ENCODE assay signal across 8 mouse cellular contexts in genomic region chr4:136892811-136893210, GRCm38 (mm10). TPM values are rescaled to one million over a fixed set of nuclear protein-coding genes. Genes with fewer than 3 reads are reported as not detected.
DNase-seq lines count a peak whose midpoint lies in the region; ATAC-seq lines count a peak whose summit lies in the region.

C1qc (minus strand) TSS chr4:136893065.

- H3K27me3 ChIP-seq in kidney, embryonic 16.5 days (ENCODE audit: insufficient read depth, low read length), result peaks cover 31% of the 10 kb centered on the region
- peaks cover 35% of the 10 kb centered on the region for H3K27me3 ChIP-seq in midbrain, embryonic 14.5 days (ENCODE audit: control insufficient read depth, insufficient read depth, low read length)

- no peak within 1 kb of the TSS for H3K4me2 ChIP-seq in kidney, embryonic 16.5 days (replicated peaks; ENCODE audit: low read depth, low read length)
- H3K4me2 ChIP-seq in midbrain, embryonic 14.5 days (ENCODE audit: low read length), result no peak within 1 kb of the TSS

- no peaks in the 10 kb centered on the region for H3K36me3 ChIP-seq in kidney, embryonic 16.5 days (ENCODE audit: insufficient read depth, low read length)
- H3K36me3 ChIP-seq in midbrain, embryonic 14.5 days (ENCODE audit: control insufficient read depth, insufficient read depth, low read length), result no peaks in the 10 kb centered on the region

- H3K9ac ChIP-seq in kidney, embryonic 16.5 days (replicated peaks; ENCODE audit: low read length), result no peak within 1 kb of the TSS
- H3K9ac ChIP-seq in midbrain, embryonic 14.5 days (replicated peaks; ENCODE audit: low read length), result no peak within 1 kb of the TSS

- no peak within 1 kb of the TSS for H3K4me3 ChIP-seq in kidney, embryonic 16.5 days (ENCODE audit: low read length)
- H3K4me3 ChIP-seq in midbrain, embryonic 14.5 days (replicated peaks; ENCODE audit: low read depth, low read length), result no peak within 1 kb of the TSS

- H3K27ac ChIP-seq in kidney, embryonic 16.5 days (ENCODE audit: low read length), result no peak within 1 kb of the TSS
- no peak within 1 kb of the TSS for H3K27ac ChIP-seq in midbrain, embryonic 14.5 days (replicated peaks; ENCODE audit: low read depth, low read length)

- H3K9me3 ChIP-seq in kidney, embryonic 16.5 days (ENCODE audit: low read length), result no peaks in the 10 kb centered on the region
- no peaks in the 10 kb centered on the region for H3K9me3 ChIP-seq in midbrain, embryonic 14.5 days (ENCODE audit: control insufficient read depth, low read length)

- WGBS in kidney, embryonic 16.5 days, result 55% methylated on average over 5 of the region's 5 CpGs
- WGBS in midbrain, embryonic 14.5 days, result 63% methylated on average over 5 of the region's 5 CpGs

- 0 out of 2 replicates have a peak, but pooled peaks cover 5% of the 10 kb centered on the region for H3K4me1 ChIP-seq in kidney, embryonic 16.5 days (ENCODE audit: insufficient read depth, low read length)
- no peaks in the 10 kb centered on the region for H3K4me1 ChIP-seq in midbrain, embryonic 14.5 days (ENCODE audit: control insufficient read depth, insufficient read depth, low read length)

- no peak for ATAC-seq in kidney, embryonic 16.5 days (ENCODE audit: low FRiP score, low TSS enrichment)
- ATAC-seq in midbrain, embryonic 14.5 days (ENCODE audit: low FRiP score, low TSS enrichment), result no peak

- no peak for DNase-seq in kidney, postnatal 14 days
- DNase-seq in adrenal gland, postnatal 36 days, result peak in 1 of 2 experiments; percentile 25
- peak; percentile 37 to 70 for DNase-seq in heart, adult 9 months (ENCODE audit: low spot score in 2 of 2)
- DNase-seq in layer of hippocampus, adult 9-11 months, result peak; percentile 87
- no peak for DNase-seq in midbrain, embryonic 14.5 days
- no peak for DNase-seq in urinary bladder, postnatal 36 days (ENCODE audit: low spot score in 2 of 2)
- DNase-seq in urinary bladder, postnatal 4 days (ENCODE audit: low spot score in 2 of 2), result no peak

RNA-seq across cellular contexts. Expression of gene C1qc, which starts in this region (rescaled TPM):
- 14.7 and 17.9 TPM in 2 replicates for polyA plus RNA-seq in kidney, embryonic 16.5 days (2015; fragmentation: Nextera tagmentation; extraction: Ambion mirVana)
- 10 to 100 TPM; 30.6 to 58.1 TPM for total RNA-seq in adrenal gland, postnatal 36 days (2021)
- 11.0 and 19.3 TPM in 2 replicates for polyA plus RNA-seq in midbrain, embryonic 14.5 days (2014; fragmentation: Nextera tagmentation; extraction: Ambion mirVana)

Comparison
In these comparisons a context has a peak if more than half of its experiments do, and no peak if none do; other contexts are left out.
1. DNase-seq: peak in heart, adult 9 months (2 of 2) and layer of hippocampus, adult 9-11 months (single experiment); none in kidney, postnatal 14 days (single experiment), midbrain, embryonic 14.5 days (single experiment), urinary bladder, postnatal 36 days (0 of 2) and urinary bladder, postnatal 4 days (0 of 2).